Mouse (Mus musculus) mesoderm, embryonic 11.5 days (tissue): ENCODE data around the gene Amigo2.

Experiments used
- DNase-seq: peaks from one replicate; pipeline ENCODE4 v3.0.0-alpha.2; 2012; ENCODE audit warnings: low read depth, low spot score

Gene Amigo2

DNA sequence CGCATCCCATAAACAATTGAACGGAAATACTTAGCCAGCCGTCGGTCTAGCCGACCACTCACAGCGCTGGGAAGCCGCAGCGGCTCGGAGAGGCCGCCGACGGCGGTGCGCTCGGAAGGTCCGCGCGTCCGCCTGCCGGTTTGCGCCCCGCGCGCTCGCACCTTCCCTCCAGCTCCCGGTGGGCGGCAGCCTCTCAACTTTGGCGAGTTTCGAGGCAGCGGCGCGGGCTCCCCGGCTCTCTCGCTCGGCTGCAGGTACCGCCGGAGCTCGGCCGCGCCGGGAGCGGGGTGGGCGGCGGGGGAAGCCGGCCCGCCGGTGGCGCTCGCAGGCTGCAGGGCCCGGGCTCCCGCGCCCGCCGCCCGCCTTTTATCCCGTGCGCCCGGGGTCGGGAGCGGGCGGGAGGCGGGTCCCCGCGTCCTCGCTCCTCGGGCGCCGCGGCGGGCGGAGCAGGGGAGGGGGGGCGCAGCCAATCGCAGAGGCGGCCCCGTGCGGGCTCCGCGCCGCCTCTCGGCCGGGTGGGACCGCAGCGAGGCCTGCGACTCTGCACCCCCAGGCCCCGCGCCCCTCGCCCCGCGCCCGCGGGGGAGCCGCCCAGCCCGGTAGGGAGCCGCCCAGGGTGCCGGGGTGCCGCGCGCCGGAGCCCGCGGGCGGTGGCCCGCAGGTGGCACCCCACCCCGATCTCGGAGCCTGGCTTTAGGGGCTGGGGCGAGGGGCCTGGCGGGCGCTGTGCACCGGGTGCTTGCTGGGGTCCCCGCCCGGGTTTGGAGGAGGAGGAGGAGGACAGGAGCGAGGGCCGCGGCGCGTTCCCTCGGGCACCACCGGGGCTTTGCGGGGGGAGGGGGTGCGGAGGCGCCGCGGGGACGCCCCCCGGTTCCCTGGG lies at the start of gene Amigo2, which contains the start of gene Pced1b:
Amigo2 (minus strand) TSS at position 377 of the 880 bp plus-strand sequence.
Pced1b (plus strand) TSS at position 197 of the 880 bp plus-strand sequence.
- peak; percentile 49 for DNase-seq

DNA sequence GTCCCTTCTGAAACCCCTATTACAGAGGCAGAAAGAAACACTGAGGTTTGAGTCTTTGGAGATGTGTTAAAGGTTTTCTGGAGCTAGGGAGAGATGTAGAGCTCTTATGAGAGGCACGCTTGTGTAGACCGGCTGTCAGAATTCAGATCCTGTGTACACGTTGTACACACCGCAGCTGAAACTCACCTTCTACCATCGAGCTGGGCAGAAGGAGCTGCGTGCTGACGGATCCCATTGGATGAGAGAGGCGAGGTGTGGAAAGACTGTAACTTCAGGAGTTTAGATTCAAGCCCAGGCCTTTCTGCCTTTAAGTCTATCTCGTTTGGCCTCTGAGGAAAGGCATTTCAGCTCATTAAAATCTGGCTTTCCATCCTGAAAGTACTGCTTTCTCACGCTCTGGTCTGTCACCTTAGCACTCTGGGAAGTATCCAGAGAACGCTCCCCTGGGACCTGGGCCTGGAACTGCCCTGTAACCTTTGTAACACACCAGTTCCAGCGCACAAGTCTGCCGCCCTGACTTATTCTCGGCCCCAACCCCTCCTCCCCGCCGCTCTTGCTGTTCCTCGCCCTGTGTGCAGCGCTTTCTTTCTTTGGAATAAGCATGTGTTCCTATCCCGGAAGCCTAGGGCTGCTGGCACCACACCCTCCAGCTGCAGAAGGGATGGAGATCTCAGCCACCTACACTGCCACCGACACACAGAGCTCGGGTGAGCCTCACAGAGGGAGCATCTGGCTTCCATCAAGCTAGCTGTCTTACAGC lies 44.4 kb upstream of the Amigo2 start:
- no peak for DNase-seq

DNA sequence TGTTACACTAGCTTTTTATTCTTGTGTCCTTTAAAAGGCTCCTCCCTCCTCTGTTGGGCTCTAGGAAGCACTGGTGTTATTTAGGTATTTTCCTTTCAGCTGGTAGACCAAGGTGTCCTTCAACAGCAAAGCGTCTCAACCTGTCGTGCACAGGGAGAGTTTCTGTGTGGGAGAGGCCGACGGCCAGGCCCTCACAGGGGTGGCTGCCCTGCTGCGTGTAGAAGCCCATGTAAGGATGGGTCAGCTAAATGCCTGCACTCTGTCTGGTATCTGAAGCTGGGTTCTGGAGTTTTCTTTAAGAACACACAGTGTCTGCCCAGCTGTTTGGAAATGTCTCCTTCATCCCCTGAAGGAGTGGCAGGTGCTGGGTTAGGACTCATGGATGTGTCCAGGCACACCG lies 43.3 kb upstream of the Amigo2 start:
- DNase-seq = no peak

DNA sequence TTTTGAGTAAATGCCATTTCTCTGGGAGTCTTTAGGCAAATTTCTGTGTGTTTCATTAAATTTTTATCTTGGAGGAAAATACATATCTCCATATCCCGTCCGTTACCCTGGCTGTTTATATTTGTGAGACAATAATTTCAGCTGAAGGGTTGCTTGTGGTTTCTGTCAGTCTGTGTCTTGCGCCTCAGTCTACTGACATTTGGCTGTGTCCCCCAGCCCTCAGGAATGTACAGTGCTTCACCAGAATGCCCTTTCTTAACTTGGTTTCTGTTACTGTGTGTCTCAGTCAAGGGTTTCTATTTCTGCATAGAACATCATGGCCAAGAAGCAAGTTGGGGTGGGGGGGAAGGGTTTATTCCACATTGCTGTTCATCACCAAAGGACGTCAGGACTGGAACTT lies 42.1 kb upstream of the Amigo2 start:
- no peak for DNase-seq

DNA sequence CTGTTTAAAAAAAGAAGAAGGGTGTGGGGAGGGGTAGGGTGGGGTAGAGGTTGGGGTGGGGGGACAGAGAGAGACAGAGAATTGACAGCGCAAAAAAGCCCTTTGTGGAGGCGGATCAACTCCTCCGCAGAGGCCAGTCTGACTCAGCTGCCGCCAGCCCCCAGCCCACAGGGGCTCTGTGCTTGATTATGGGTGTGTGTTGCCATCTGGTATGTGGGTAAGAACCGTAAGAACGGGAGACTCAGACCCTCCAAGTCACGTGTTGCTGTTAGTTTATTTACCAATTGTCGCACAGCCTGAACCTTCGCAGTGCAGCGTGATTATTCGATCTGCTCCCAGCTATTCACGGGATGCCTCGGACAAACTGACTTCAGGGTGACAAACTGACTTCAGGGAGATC lies 41.6 kb upstream of the Amigo2 start:
- no peak for DNase-seq

DNA sequence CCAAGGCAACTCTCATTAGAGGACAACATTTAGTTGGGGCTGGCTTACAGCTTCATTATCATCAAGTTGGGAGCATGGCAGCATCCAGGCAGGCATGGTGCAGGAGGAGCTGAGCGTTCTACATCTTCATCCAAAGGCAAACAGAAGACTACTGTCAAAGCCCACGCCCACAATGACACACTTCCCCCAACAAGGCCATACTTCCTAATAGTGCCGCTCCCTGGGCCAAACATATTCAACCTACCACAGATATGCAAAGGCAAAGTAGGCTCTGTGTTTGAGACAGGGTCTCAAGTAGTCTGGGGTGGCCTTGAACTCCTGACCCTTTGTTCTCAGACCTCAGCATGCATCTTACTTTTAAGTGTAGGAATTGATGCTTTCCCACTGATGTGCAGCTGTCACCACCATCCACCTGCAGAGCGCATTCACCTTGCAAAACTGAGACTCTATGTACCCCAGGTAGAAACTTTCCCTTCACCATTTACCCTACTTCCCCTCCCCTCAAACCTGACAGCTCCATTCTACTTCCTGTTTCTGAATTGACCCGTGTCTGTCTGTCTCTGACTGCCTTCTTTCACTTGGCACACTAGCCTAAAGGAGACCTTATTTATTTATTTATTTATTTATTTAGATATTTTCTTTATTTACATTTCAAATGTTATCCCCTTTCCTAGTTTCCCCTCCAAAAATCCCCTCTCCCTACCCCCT lies 40.5 kb upstream of the Amigo2 start:
- DNase-seq = no peak

DNA sequence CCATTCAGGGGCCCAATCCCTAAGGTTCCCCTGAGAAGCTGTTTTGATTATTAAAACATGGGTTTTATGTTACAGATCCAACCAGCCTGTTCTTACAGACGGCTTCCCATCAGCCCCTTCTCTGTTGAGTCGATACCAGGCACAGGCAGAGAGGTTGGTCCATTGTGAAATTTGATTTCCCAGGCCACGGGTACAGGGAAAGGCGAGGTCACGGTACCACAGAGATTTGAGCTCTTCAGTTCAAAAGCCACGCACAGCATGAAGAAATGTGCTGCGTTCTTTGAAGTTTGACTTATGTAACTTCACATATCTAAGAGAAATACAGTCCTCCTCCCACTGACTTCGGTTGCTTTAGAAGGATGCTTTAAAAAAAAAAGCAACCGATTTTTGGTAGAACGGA lies 39.6 kb upstream of the Amigo2 start:
- DNase-seq = no peak

DNA sequence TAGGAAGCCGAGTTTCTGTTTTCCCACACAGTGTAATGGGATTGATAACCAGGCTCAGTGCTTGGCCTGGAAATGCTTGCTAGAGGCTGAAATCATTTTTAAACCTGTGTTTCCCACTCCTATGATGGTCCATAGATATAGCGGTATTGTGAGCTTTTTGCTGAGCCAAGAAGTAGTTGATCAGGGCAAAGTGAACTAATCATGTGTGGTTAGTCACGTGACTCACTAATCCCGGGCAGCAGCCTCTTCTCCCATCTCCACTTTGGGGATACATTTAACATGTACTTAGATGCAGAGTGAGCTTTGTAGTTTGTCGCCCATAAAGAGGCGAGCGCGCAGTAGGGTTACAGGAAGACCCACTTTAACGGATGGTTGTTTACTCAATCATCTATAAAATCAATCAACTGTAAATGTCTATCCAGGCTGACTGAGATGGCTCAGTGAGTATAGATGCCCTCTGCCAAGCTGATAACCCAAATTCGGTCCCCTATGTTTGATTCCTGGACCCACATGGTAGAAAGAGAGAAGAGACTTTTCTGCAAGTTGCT lies 38.7 kb upstream of the Amigo2 start:
- no peak for DNase-seq

DNA sequence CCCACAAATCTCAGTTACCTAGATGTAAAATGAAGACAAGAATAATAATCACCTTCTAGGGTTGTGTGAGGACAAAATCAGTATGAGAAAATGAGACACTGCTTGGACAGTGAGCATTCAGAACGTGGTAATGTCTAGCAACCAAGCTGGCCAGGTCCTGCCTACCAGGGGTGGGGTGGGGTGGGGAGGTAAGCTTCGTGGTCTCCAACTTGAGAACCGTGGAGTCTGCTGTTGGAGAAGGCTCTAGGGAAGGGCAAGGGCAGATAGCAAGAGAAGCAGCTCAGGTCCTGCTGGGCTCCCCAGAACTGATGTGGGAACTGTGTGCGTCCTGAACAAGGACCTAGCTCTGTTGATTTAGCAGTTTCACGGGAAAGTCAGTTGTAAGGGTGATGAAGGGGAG lies 37.1 kb upstream of the Amigo2 start:
- DNase-seq = no peak

DNA sequence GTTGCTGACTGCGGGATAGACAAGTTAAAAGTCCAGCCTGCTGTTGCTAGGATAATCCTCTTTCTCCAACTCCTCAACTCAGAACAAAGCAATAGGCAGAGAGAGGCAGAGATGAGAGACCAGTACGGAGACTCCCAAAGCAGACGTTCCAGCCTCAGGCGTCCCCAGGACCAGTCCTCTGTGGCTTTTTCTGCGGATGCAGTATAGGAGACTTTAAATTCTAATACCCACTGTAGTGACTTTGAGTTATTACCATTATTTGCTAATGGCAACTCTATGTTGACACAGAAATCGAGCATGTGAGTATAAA lies 35.4 kb upstream of the Amigo2 start:
- DNase-seq = no peak

DNA sequence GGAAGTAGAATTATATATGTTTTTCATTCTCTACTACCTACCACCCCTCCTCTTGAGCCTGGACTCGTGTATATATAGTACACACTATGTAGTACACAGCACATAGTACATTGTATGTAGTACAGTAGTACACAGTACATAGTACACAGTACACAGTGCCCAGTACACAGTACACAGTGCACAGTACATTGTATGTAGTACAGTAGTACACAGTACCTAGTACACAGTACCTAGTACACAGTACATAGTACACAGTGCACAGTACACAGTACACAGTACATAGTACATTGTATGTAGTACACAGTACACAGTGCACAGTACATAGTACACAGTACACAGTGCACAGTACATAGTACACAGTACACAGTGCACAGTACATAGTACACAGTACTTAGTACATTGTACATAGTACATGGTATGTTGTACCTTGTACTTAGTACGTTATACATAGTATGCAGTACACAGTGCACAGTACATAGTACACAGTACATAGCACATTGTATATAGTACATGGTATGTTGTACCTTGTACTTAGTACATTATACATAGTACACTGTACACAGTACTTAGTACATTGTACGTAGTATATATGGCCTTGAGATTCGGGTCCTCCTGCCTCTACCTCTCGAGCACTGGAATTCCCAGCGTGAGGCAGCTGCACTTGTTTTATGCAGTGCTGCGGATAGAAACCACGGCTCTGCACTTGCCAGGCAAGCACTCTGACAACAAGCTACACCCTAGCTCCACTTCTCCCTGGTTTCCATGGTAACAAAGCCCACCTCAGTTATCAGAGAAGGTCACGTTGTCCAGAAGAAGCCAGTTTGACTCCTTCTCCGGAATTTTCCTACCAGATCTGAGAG lies 34.9 kb upstream of the Amigo2 start:
- DNase-seq = no peak

DNA sequence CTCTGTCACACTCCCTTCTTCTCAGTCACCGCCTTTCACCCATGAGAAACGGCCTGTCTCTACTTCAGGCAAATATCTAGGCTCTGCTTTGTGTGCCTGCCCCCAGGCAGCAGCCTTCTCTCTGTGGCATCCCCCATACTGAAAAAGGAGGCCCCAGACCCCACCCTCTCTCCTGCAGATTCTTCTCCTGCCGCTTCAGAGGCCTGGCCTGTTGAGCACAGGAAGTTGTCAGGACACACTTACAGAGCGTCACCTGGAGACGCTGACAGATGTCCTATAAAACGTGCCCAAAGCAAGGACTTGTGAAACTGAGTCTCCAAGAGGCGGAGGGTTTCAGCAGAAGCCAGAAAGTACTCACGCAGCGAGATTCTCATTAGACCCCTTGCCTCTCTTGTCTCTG lies 33.7 kb upstream of the Amigo2 start:
- no peak for DNase-seq

DNA sequence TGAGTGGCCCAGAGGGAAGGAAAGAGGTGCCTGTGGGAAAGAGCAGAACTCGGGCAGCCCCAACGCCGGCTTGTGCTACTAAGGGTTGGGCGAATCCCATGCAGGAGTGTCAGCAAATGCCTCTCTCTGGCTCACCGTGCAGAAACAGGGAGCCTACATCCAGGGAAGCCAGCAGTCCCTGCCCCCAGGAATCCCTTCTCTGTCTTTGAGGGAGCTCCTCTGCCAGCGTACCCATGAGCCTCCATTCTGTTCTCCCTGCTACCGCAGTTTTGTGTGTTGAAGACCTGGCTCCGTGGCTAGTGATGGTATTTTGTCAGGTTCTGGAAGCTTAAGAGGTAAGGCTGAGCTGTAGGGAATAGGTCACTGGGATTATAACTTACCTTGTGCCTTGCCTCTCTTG lies 33.0 kb upstream of the Amigo2 start:
- no peak for DNase-seq

DNA sequence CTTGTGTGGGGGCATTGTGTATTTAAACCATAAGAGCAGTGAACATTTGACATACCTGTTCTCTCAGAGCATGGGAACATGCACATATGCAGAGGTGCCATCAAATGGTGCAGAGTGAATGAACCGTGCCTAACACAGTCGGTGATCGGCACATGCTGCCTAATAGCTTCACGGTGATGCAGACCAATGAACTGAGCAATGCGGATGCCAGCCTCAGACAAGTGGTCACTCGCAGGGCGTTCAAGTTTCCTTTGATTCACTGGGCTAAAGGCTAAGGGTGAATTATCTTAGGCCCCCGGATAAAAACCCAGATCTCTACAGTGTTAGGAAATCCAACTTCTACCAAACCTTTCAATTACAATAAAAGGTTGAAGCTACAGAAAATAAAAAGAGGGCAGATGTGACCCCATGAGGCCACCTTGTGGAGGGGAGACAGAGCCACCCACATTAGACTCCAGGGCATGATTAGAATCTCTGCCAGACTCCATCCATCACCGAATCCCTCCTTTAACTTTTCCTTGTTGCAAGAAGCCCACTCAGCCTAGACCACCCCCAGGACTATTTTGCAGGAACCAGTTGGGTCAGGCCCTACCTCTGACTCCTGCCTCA lies 31.4 kb upstream of the Amigo2 start:
- DNase-seq = no peak

DNA sequence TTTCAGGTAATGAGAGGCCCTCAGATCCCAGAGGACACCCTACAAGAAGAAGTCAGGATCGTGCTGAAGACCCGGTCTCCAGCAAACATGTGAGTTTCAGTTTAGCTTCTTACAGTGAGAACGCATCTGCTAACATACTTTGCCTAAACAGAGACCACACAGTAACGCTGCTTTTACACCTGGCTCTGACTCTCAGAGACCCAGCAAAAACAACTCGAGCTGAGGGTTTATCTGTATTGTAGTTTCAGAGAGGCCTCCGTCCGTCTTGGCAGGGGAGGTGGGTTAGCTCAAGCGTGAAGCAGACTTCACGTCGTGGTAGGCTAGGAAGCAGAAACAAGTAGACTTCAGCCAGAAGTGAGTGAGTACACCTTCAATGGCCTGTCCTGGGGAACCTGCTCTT lies 30.2 kb upstream of the Amigo2 start:
- no peak for DNase-seq

DNA sequence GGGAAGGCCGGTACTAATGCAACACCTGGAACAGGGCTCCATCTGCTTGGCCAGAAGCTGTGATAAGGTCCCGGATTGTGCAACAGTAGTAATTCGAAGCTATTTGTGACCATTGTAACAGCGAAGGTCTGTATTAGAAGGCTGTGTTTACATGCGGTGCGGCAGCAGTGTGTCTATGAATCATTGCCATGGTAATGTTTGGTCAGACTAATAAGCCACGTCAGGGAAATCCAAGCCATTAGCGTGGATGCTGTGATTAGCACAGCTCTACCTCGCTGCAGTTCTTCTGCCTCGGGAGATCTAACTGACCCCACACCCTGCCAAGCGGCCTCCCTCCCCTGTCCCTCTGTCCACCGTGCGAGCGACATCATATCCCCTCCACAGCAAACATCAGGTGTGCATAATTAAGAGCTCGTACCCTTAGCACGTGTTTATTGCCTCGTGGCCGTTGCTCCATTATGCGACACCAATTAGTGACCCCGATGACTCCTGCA lies 29.6 kb upstream of the Amigo2 start:
- no peak for DNase-seq

DNA sequence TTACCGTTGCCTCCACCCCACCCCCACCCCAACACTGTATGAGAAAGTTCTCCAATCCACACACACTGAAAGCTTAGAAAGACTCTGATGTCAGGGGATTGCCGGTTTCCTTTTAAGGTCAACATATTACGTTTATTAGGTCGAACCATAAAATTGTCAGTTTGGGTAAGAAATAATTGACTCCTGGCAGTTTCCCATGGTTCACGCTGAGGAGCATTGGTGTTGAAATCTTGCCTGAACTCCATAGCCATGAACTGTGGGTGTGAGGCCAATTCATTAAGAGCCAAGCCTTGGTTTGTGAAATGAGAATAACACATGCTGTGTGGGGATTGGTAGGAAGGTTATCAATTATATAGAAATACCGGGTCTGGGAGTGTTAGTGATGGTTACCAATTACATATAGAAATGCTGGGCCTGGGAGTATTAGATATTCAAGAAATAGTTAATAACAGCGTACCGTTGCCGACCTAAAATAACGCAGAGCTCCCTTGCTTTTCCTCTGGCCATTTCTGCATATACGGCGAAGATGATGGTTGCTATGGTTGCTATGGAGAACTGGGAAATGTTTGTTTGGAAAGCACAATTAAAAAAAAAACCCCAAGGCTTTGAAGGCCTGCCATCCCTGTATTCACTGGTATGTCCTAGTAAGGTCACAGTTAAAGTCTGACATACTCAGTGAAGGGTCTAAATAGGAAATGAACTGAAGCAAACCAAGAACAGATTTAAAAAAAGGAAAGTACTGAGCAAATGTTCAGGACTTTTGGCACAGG lies 28.7 kb upstream of the Amigo2 start:
- DNase-seq = no peak

DNA sequence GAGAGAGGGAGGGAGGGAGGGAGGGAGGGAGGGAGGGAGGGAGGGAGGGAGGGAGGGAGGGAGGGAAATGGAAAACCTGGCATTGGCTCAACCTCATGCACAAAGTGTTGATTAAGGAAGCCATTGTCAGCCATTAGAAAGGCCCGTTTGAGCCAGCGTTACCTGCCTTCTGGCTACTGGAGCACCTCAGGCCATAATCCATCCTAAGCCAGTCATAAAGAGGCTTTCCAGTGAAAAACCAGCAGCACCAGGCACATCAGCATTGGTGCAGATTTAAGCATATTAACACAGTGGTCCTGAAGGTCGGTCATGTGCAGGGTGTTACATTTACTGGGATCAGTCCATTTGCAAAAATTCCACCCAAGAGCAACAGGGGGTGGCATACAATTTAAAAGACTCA lies 25.7 kb upstream of the Amigo2 start:
- no peak for DNase-seq

DNA sequence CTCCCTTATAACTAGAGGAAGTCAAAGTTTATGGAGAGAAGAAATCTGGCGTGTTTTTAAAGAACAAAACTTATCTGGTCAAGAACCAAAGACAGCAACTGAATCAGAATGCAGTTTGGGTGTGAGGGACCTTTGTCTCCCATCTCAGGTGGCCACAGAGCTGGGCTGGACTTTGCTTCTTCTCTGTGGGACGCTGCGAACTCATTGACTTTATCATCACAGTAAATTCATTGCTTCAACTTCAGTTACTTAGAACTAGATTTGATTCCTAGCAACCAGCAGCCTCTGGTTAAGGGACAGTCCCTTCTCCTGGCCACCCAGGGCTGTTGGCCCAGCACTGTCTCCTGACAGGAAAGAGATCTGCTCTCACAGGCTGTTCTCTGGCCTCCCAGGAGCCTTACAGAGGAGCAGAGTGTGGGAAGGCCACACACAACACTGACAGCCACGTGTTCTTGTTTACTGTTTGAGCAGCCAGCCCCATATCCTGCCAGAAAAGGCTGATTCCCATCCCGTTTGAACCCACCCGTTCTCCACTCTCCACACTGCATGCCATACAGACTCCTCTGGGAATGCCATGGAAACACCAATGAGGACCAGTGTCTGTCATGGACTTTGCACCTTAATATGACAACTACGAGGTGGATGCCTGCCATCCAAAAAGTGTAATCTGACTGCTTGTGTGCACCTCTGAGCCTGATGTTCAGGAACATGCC lies 25.1 kb upstream of the Amigo2 start:
- no peak for DNase-seq
